Mouse (Mus musculus) heart, postnatal 0 days (tissue): Measurements from ENCODE around the gene Trim26.

Source experiments
- CTCF ChIP-seq: IDR thresholded peaks from 2 replicates; pipeline ENCODE4 v1.5.1; 2016; ENCODE audit warnings: antibody characterized with exemption, control low read depth, low read depth
- EP300 ChIP-seq: IDR thresholded peaks from 2 replicates; pipeline ENCODE4 v1.6.1; 2016; ENCODE audit warnings: antibody characterized with exemption, low read depth

DNA sequence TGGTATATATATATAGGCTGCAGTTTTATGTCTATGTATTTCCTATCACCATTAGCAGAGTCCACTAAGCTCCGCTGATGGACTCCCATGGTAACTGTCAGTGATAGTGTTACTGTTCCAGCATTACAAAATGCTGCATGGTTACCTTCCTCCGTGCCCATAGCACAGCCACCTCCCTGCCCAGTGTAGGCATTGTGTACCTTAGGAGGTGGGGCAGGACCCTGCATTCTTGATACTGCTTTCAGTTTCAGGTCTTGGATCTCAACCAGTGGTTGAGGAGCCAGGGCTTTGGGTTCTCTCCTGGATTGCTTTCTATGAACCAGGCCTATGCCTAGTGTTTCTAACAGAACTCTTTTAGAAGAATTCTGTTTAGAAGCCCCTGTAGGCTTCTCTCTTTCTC lies 13.1 kb downstream of the Trim26 start:
- TF ChIP-seq EP300, result no peak
- no peak for TF ChIP-seq CTCF
